ENCODE assay signal across 8 mouse cellular contexts in the genomic region with DNA sequence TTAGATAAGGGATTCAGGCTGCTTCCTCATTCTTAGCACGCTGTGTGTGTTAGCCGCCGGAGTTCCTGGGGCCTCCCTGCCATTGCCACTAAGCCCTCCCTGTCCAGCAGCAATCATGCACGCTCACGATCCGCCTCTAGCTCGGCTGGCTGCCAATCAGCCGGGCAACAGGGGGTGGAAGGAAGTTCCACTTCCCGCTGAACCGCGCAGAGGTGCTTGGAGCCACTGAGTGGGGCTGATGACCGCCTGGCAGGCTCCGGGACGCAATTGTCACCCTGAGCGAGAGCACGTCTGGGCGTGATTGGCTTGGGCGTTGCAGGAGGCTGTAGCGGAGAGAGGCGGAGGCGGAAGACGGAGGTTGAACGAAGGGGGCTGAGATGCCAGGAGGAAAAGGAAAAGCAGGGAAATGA. TPM values are rescaled to one million over a fixed set of nuclear protein-coding genes. Genes with fewer than 3 reads are reported as not detected.
DNase-seq lines count a peak whose midpoint lies in the region; ATAC-seq and TF ChIP-seq lines count a peak whose summit lies in the region.

No protein-coding gene starts in this region.

- H3K4me3 ChIP-seq in intestine, postnatal 0 days (ENCODE audit: low read depth, low read length), result peak overlapping the region; percentile 38

- H3K9me3 ChIP-seq in intestine, postnatal 0 days (ENCODE audit: control insufficient read depth), result 0 out of 2 replicates have a peak, but pooled peaks cover 3% of the 10 kb centered on the region

- DNase-seq in adrenal gland, postnatal 14 days, result peak; percentile 93
- peak; percentile 79 for DNase-seq in embryo, embryonic 9.5 days (ENCODE audit: extremely low spot score)
- DNase-seq in left cerebral cortex, postnatal 25 days (ENCODE audit: low spot score in 2 of 2), result peak; percentile 77 to 80
- DNase-seq in right cerebral cortex, postnatal 36 days (ENCODE audit: low spot score in 2 of 2), result peak; percentile 61 to 66
- peak; percentile 76 to 87 for DNase-seq in urinary bladder, postnatal 36 days (ENCODE audit: low spot score in 2 of 2)

- TF ChIP-seq CTCF in intestine, postnatal 0 days (IDR thresholded peaks at IDR 0.05; ENCODE audit: low read depth), result no peak

- no peaks in the 10 kb centered on the region for H3K36me3 ChIP-seq in intestine, postnatal 0 days (ENCODE audit: control insufficient read depth, insufficient read depth)

- peak; percentile 94 for ATAC-seq in granulocyte monocyte progenitor cell, adult 5-6 weeks (replicated peaks; ENCODE audit: poor library complexity, severe bottlenecking)
- ATAC-seq in intestine, postnatal 0 days, result peak; percentile 93
- ATAC-seq in megakaryocyte-erythroid progenitor cell, adult 5-6 weeks (replicated peaks; ENCODE audit: low FRiP score, low TSS enrichment, poor library complexity, severe bottlenecking), result peak; percentile 85

- H3K4me1 ChIP-seq in intestine, postnatal 0 days (replicated peaks; ENCODE audit: control insufficient read depth, insufficient read depth, low read length), result peaks cover 4% of the 10 kb centered on the region; the same call in 1 of the 2 replicates

- H3K27me3 ChIP-seq in intestine, postnatal 0 days (replicated peaks; ENCODE audit: control insufficient read depth, insufficient read depth, low read length), result no peaks in the 10 kb centered on the region

- intact Hi-C loops in left cerebral cortex, postnatal 25 days (cut with DNase I), result no loop called here

- peak overlapping the region; percentile 46 for H3K27ac ChIP-seq in intestine, postnatal 0 days (ENCODE audit: low read depth, low read length)

- peak overlapping the region; percentile 41 for H3K9ac ChIP-seq in intestine, postnatal 0 days (ENCODE audit: low read depth, low read length)

- 0% methylated on average over 23 of the region's 23 CpGs for WGBS in intestine, postnatal 0 days

- peak overlapping the region; percentile 64 for H3K4me2 ChIP-seq in intestine, postnatal 0 days (replicated peaks; ENCODE audit: low read depth)

RNA-seq across cellular contexts. Expression of a gene that starts 5.0 kb away (rescaled TPM):
- 3.9 and 5.5 TPM in 2 replicates for total RNA-seq in adrenal gland, postnatal 14 days (2021)
- total RNA-seq in granulocyte monocyte progenitor cell, adult 5-6 weeks (2014; fragmentation: Nextera tagmentation), result 1.9 and 5.3 TPM in 2 replicates
- total RNA-seq in granulocyte monocyte progenitor cell, adult 5-6 weeks (2017), result 3.1 and 3.7 TPM in 2 replicates
- 3.0 and 3.3 TPM in 2 replicates for polyA plus RNA-seq in intestine, postnatal 0 days (2015; fragmentation: Nextera tagmentation; extraction: Ambion mirVana)
- 10 to 100 TPM; 51.4 to 58.7 TPM for total RNA-seq in left cerebral cortex, postnatal 25 days (2021)
- total RNA-seq in megakaryocyte-erythroid progenitor cell, adult 5-6 weeks (2014; fragmentation: Nextera tagmentation), result 0.47 TPM in 1 of 2 replicates, not detected in the other
- total RNA-seq in megakaryocyte-erythroid progenitor cell, adult 5-6 weeks (2017), result 0.04 and 0.75 TPM in 2 replicates

Comparison
In these comparisons a context has a peak if more than half of its experiments do, and no peak if none do; other contexts are left out.
1. Peak in every context shown above with its lines: DNase-seq, ATAC-seq, H3K4me3 ChIP-seq and H3K27ac ChIP-seq.